Mouse (Mus musculus) spleen, postnatal 4 days (tissue): ENCODE measurements at regions not wholly inside any gene's neighbourhood (a gene's known extent, or its start where the extent isn't known, plus 50 kb on each side); places are given as distances from the start of the nearest gene placed in this dataset.

Experiments used
- DNase-seq, 2 experiments: peaks; one replicate each; pipeline ENCODE4 v3.0.0; 2022; ENCODE audit warnings: low spot score in 2 of 2

DNA sequence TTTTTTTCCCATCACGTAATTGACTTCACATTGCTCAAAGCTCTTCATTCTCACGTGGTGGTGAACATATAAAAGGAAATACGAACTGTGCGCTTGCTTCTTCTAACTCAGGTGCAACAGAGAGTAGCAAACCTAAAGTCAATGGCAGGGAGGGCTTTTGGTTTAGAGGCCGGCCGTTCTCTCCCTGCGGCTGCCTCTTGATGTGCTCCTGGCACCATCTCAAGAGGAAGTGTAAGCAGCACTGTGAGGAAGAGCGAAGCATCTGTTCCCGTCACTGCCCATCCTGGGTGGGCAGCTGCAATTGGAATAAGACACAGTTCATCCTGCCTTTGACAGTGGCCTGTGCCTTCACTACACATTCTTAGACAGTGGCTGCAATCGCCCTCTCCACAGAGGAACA, 204.0 kb downstream of the Gm11361 start:
- no peak for DNase-seq

DNA sequence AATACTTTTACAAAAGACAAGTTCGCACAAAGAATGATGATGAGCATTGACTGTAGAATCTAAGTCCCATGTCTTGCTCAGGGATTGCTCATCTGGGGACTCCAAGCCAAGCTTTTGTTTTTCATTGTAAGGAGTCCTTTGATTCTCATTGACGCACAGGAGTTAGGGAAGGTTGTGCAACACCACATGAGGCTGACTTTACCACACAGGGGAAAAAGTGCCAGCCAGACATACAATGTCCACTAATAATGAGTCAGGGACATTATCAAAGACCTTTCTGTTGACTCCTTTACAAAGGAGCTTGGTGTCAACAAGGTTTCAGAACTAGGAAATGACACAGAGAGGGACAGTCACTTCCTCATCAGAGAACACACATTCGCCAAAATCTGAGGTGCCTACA, 200.1 kb downstream of the Gm11361 start:
- no peak for DNase-seq

GRCm38 (mm10) chr13:28455878-28456277, 198.6 kb downstream of the Gm11361 start:
- DNase-seq = no peak

DNA sequence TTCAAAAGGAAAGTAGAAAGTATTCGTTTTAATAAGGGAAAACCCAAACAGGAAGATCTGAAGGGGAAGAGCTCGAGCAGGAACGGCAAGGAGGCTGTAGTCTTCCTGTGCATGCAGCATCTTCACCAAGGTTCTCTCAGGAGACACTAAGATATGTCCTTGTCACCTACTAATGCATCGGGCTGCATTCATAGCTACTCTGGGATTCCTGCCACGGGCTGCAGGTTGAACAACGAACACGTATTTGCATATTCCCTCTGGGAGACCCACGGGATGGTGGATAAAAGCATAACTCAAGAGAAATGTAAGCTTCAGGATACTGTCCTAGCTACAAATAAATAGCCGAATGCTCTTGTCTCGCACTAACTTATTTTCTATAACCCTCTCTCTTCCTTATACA, 197.7 kb downstream of the Gm11361 start:
- DNase-seq = no peak

- no peak for DNase-seq
These were observed 193.5 kb downstream of the Gm11361 start for GRCm38 (mm10) chr13:28450699-28451445.

DNA sequence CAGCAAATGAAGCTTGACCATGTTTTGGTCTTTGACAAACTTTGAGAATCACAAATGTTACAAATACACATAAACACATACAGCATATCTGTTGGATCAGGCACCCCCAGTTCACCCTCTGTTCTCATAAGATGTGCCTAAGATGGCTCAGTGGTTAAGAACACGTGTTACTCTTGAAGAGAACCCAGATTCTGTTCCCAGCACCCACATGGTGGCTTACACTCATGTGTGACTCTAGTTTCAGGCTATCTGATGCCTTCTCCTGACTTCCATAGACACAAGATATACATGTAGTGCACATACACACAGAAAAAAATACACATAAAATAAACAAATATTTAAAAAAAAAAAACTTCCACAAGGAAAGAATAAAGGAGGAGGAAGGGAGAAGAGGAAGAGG, 191.7 kb downstream of the Gm11361 start:
- DNase-seq = no peak

DNA sequence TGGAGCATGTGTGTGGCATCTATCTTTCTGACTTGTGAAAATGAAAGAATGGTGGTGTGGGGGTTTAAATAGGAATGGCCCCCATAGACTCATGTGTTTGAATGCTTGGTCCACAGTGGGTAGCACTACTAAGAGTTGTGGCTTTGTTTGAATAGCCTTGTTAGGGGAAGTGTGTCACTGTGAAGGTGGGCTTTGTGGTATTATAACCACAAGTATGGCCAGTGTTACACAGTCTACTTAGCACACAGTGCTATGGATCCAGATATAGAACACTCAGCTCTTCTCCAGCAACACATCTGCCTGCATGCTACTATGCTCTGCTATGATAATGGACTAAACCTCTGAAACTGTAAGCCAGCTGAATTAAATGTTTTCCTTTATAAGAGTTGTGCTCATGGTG, 184.9 kb downstream of the Gm11361 start:
- no peak for DNase-seq

DNA sequence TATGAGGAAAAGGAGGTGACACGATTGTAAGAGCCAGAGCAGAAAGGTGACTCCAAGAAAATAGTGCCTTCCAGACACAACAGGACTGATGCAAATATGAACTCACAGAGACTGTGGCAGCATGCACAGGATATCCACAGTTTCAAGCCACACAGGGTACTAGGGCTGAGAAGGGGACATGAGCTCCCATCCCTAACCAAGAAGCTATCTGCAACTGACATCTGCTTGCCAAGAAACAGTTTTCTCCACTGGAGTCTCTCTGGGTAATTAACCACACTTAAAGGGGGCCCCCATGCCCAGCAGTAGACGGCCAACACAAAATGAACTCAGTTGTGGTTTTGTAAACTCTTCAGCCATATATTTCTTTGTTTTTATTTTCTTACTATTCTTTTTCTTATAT, 176.1 kb downstream of the Gm11361 start:
- no peak for DNase-seq

- no peak for DNase-seq
These were observed 174.7 kb downstream of the Gm11361 start for GRCm38 (mm10) chr13:28432017-28432416.

GRCm38 (mm10) chr13:28426085-28426484, 168.8 kb downstream of the Gm11361 start:
- no peak for DNase-seq

DNA sequence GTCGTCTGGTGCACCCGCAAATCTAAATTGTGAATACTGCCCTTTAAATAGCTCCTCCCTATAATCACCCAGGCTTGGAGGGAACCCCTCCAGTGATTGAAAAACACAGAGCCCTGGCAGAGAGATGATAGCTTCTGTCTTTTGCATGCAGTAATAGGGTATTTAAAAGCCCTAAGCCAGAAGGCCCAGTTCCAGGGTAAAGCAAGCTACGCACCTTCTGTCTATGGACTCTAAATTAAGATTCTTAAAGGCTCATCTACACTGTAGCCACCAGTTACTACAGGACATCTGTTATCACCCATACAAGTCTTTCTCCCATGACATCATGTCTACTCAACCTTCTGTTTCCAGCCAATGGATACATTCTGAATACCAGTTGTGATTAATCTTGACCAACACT, 167.8 kb downstream of the Gm11361 start:
- DNase-seq = no peak

GRCm38 (mm10) chr13:28424446-28425059, 167.2 kb downstream of the Gm11361 start:
- DNase-seq = no peak

GRCm38 (mm10) chr13:28421309-28421708, 164.0 kb downstream of the Gm11361 start:
- no peak for DNase-seq

GRCm38 (mm10) chr13:28420636-28421035, 163.3 kb downstream of the Gm11361 start:
- DNase-seq = no peak

DNA sequence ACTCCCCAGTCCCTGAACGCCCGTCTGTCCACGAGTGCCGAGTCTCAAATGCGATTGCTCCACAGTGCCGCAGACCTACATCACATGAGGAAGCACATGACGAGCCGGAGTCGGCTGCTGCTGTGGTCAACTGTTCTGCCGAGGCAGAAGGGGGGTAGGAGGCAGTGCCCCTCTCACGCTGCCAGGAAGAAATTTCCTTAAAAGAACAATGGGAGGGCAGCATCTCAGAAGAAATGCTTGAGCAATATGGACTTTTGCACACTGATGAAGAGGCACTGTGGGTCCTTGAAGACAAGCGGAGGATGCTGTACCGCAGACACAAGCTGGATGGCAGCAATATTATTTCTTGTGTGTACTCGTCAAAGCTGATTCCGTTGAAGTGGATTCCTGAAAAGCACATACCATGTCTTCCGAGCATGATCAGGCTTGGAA, 162.6 kb downstream of the Gm11361 start:
- no peak for DNase-seq

GRCm38 (mm10) chr13:28418936-28419681, 161.8 kb downstream of the Gm11361 start:
- DNase-seq = no peak

GRCm38 (mm10) chr13:28417929-28418881, 160.9 kb downstream of the Gm11361 start:
- peak in 1 of 2 experiments; percentile 60 for DNase-seq

DNA sequence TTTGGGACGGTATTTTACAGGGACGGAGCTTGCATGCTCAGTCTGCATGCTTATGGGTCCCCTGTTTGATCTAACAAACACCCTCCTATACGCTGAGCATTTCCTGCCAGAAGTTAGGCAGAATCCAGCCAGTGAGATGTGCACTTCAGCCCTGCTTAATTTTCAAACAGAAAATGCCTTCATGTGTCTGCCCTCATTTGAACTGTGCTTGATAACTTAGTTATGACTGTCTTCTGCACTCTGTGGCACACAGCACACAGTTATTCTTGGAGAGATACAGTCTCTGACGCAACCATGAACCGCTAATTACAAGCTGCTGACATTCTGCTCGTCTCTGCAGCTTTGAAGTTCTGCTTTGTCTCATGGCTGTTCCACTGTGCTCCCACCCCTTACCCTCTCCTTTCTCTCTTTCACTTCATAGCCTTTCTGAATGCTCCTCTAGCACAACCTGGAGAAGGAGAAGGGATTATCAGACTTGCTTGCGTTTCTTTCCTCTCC, 160.2 kb downstream of the Gm11361 start:
- DNase-seq = no peak

DNA sequence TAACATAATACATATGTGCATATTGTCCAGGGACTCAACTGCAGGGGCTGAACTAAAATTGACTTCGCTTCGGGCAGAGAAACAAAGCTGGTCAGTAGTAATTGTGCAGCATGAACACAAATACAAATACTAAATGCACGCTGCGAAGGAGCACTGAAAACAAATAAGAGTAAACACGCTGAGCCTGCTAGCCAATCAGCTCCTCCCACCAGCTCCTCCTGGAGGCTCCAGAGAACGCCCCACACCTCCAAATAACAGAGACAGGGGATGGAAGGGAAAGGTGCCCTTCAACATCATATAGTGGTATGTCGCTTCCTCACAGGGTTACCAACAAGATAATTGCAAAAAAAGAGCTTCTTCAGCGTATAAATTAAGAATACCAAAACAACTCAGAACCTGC, 159.6 kb downstream of the Gm11361 start:
- DNase-seq = no peak

GRCm38 (mm10) chr13:28416231-28416630, 158.9 kb downstream of the Gm11361 start:
- no peak for DNase-seq

DNA sequence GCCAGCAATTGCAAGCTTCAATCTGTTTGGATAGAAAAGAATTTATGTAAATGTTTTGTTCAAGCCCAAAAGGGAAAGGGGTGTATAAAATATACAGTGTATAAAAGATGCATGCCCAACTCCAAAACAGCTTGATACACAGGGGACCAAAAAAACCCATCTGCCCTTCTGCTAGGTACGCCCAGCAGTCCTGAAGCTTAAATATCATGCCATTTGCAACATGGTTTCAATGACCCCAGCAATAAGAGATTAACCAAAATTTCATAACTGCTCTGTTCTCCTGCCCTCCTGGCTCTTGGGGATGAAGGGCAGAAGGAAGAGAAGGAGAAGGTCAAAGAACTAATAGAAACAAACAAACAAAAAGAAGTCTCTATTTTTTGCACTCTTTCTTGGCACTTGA, 158.4 kb downstream of the Gm11361 start:
- DNase-seq = no peak
